Mouse (Mus musculus) erythroblast, embryonic 14.5 days (primary cell): Measurements from ENCODE around the gene Med13.

Experiments used
- GATA1 ChIP-seq: IDR thresholded peaks from 2 replicates; pipeline ENCODE4 v1.6.1; 2012; ENCODE audit warnings: low read length, inconsistent platforms, mixed read lengths
- TAL1 ChIP-seq: IDR thresholded peaks from 3 replicates; pipeline ENCODE4 v1.6.1; 2012; ENCODE audit warnings: low read length, inconsistent platforms, mixed read lengths

DNA sequence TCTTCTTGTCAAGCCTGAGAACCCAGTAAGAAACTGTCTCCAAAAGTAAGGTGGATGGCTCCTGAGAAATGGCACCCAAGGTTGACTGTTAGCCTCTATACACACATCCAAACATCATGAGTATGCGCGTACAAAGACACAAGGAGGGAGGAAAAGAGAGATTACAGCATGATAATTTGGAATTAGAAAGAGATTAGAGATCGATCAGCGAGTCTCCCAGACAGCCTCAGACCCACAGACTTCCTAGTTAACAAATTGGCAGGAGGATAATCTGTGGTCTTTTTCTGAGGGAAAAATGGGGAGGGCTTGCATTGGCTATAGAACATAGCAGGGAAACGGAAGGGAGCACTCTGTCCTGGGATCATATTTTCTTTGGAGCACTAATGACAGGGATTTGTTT is 20.4 kb upstream of the Med13 start:
- no peak for TF ChIP-seq GATA1
- TF ChIP-seq TAL1, result no peak
